Mouse (Mus musculus): ENCODE measurements around the gene Btbd35f24. TPM values are rescaled to one million over a fixed set of nuclear protein-coding genes. Genes with fewer than 3 reads are reported as not detected.

Gene Btbd35f24
- polyA plus RNA-seq (2021; fragmentation: Nextera tagmentation): not detected in 2 replicates
- long read RNA-seq, experiment 1: 0 reads
- long read RNA-seq, experiment 2: 0 reads

DNA sequence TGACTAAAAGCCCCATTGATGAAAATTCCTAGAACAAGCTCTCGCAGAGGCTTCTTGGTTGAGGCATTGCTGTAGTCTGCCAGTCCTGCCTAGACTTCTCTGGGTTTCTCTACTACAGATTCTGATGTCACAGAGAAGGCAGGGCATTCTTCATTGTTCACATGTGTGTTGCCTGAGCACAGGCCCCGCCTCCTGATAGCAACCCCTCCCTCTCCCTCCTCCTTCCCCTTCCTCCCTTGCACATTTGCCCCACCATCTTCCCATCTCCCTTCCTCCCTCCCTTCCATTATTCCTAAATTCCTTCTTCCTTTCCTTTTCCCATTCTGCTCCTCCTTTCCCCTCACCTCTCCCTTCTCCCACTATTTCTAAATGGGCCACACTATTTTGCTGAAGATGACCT, at the start of gene Btbd35f24:
TSS of gene Btbd35f24 (minus strand) at position 101 of the 400 bp plus-strand sequence.

Other genes with a start within 250 kb of the Btbd35f24 start
- gene Btbd35f23, start 119.0 kb downstream of the Btbd35f24 start, polyA plus RNA-seq (2021; fragmentation: Nextera tagmentation): not detected in 2 replicates
- not detected in 2 replicates for gene Btbd35f11, start 247.9 kb upstream of the Btbd35f24 start, polyA plus RNA-seq (2021; fragmentation: Nextera tagmentation)